Mouse (Mus musculus) olfactory bulb, adult 2 months (tissue): ENCODE data around the gene Mmp11.

Experiments used
- CTCF ChIP-seq: fragments of 200-500 bp; IDR thresholded peaks from 2 replicates; pipeline ENCODE4 v1.5.1; 2012; ENCODE audit warnings: low read depth, mild to moderate bottlenecking, low read length, moderate library complexity; ENCODE audit not compliant: insufficient read depth
- POLR2A ChIP-seq: fragments of 200-500 bp; IDR thresholded peaks from 2 replicates; pipeline ENCODE4 v1.6.1; 2012; ENCODE audit warnings: mild to moderate bottlenecking, low read depth, low read length, moderate library complexity; ENCODE audit not compliant: insufficient read depth

DNA sequence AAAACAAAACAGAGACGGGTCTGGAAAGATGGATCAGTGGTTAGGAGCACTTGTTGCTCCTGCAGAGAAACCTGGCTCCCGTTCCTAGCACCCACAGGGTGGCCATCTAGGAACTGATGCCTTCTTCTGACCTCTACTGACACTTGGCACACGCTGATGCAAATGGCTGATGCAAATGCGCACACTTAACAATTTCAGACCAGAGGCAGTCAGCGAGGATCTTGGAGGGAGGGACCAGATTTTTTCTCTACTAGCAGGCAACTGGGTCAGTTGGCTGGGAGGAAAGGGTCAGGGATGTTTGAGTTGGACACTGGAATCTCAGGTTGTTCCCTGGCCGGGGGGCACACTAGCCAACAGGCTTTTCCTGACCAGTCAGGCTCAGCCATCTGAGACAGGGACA, 3.4 kb downstream of the Mmp11 start, which contains the start of gene Chchd10:
- no peak for TF ChIP-seq CTCF
- no peak for TF ChIP-seq POLR2A
